Mouse (Mus musculus) kidney, postnatal 0 days (tissue): ENCODE measurements around the gene Qrich1. TPM values are rescaled to one million over a fixed set of nuclear protein-coding genes. Genes with fewer than 3 reads are reported as not detected.
A peak's percentile ranks its signal among the peaks of the same experiment; 100 is the strongest.

Experiments used
- ATAC-seq: fragments of 200-750 bp; cut with Nextera tagmentation; replicated peaks from 2 replicates; pipeline ENCODE4 v1.8.0; 2017; ENCODE audit warnings: low read depth, moderate number of reproducible peaks, moderate TSS enrichment, moderate library complexity; ENCODE audit not compliant: low FRiP score
- DNase-seq: peaks from one replicate; pipeline ENCODE4 v3.0.0-alpha.2; 2016; ENCODE audit warnings: low spot score
- H3K27ac ChIP-seq: fragments of 300-500 bp; sonication (generic); 2 replicates; pipeline ENCODE4 v1.5.1; 2014; ENCODE audit warnings: mild to moderate bottlenecking
- H3K27me3 ChIP-seq: fragments of 300-500 bp; sonication (generic); 2 replicates; pipeline ENCODE4 v1.6.1; 2014; ENCODE audit warnings: low read length, mixed read lengths; ENCODE audit not compliant: insufficient read depth
- H3K36me3 ChIP-seq: fragments of 300-500 bp; sonication (generic); 2 replicates; pipeline ENCODE4 v1.6.1; 2014; ENCODE audit warnings: low read length, mixed read lengths; ENCODE audit not compliant: insufficient read depth
- H3K4me1 ChIP-seq: fragments of 300-500 bp; sonication (generic); replicated peaks from 2 replicates; pipeline ENCODE4 v1.6.1; 2014; ENCODE audit warnings: antibody characterized with exemption, low read length, mixed read lengths; ENCODE audit not compliant: insufficient read depth
- H3K4me2 ChIP-seq: fragments of 300-500 bp; sonication (generic); 2 replicates; pipeline ENCODE4 v1.6.1; 2014; ENCODE audit warnings: mild to moderate bottlenecking, low read length, moderate library complexity, mixed read lengths
- H3K4me3 ChIP-seq: fragments of 300-500 bp; sonication (generic); replicated peaks from 2 replicates; pipeline ENCODE4 v1.5.1; 2014; ENCODE audit warnings: low read depth, low read length
- H3K9ac ChIP-seq: fragments of 300-500 bp; sonication (generic); 2 replicates; pipeline ENCODE4 v1.6.1; 2014; ENCODE audit warnings: low read depth, low read length
- H3K9me3 ChIP-seq: fragments of 300-500 bp; sonication (generic); replicated peaks from 2 replicates; pipeline ENCODE4 v1.6.1; 2016; ENCODE audit warnings: low read length, inconsistent platforms, mixed read lengths
- CTCF ChIP-seq: IDR thresholded peaks from 2 replicates; pipeline ENCODE4 v1.5.1; 2016; ENCODE audit warnings: antibody characterized with exemption, low read depth, mild to moderate bottlenecking, moderate library complexity
- WGBS: fragments of 180-500 bp; shearing (Covaris S2); extraction: QIAGEN DNeasy Blood & Tissue Kit; methylation state at CpG from one replicate; pipeline ENCODE4 v1.1.7; 2014; 5-methylcytosine and 5-hydroxymethylcytosine counted together
- polyA plus RNA-seq: library from polyadenylated mRNA; unstranded; fragments of >200 nt; fragmentation: Nextera tagmentation; extraction: Ambion mirVana; gene quantifications from 2 replicates; pipeline ENCODE4 v1.2.1, GENCODE M21; 2015

Gene Qrich1
- polyA plus RNA-seq, 1 experiment from 2014 or later = 87.2 TPM

GRCm38 (mm10) chr9:108506901-108507300 lies 9.7 kb upstream of the Qrich1 start:
- whole genome bisulfite sequencing = 89% methylated on average over 7 of the region's 7 CpGs
- peak overlapping the region; percentile 85 for H3K27ac ChIP-seq
- peaks cover 10% of the 10 kb centered on the region for H3K4me1 ChIP-seq
- H3K9ac ChIP-seq = no peak overlapping the region
- H3K9me3 ChIP-seq = no peaks in the 10 kb centered on the region
- no peak overlapping the region for H3K4me3 ChIP-seq
- no peaks in the 10 kb centered on the region for H3K27me3 ChIP-seq
- H3K4me2 ChIP-seq = peak overlapping the region; percentile 66
- H3K36me3 ChIP-seq = peaks cover 16% of the 10 kb centered on the region
- no peak for TF ChIP-seq CTCF
- DNase-seq (no peak), ATAC-seq (no peak)

GRCm38 (mm10) chr9:108507619-108508434 lies 8.8 kb upstream of the Qrich1 start, which contains the start of gene Qars:
Gene Qars, plus strand, starts transcription at chr9:108507706.
- WGBS = under 1% methylated on average over 37 of the region's 37 CpGs
- peaks cover 24% of the 10 kb centered on the region for H3K36me3 ChIP-seq
- peak; percentile 96 for ATAC-seq

GRCm38 (mm10) chr9:108508776-108509175 lies 7.8 kb upstream of the Qrich1 start:
- H3K9me3 ChIP-seq = no peaks in the 10 kb centered on the region
- H3K36me3 ChIP-seq = peaks cover 29% of the 10 kb centered on the region
- DNase-seq (no peak), ATAC-seq (no peak)
- H3K4me1 ChIP-seq = peaks cover 10% of the 10 kb centered on the region
- no peak for TF ChIP-seq CTCF
- peak overlapping the region; percentile 58 for H3K4me3 ChIP-seq
- peak overlapping the region; percentile 73 for H3K9ac ChIP-seq
- no peaks in the 10 kb centered on the region for H3K27me3 ChIP-seq
- H3K4me2 ChIP-seq = peak overlapping the region; percentile 66
- H3K27ac ChIP-seq = no peak overlapping the region
- WGBS = 86% methylated on average over 7 of the region's 7 CpGs

More at GRCm38 (mm10) chr9:108507619-108508434, 8.8 kb upstream of the Qrich1 start, which contains the start of gene Qars:
- Histone ChIP-seq H3K4me1 (peaks cover 10% of the 10 kb centered on the region), H3K4me3 (peak within 1 kb of the TSS; percentile 58), H3K4me2 (peak within 1 kb of the TSS; percentile 66), H3K27me3 (no peaks in the 10 kb centered on the region), H3K27ac (peak within 1 kb of the TSS; percentile 85), H3K9me3 (no peaks in the 10 kb centered on the region), H3K9ac (peak within 1 kb of the TSS; percentile 73)
- TF ChIP-seq CTCF = no peak
- DNase-seq = peak; percentile 99

GRCm38 (mm10) chr9:108517253-108517930 lies 786 bp downstream of the Qrich1 start:
- Histone ChIP-seq H3K4me1 (no peaks in the 10 kb centered on the region), H3K4me2 (peak overlapping the region; percentile 81), H3K27me3 (no peaks in the 10 kb centered on the region), H3K27ac (peak overlapping the region; percentile 99), H3K36me3 (peaks cover 30% of the 10 kb centered on the region), H3K9me3 (no peaks in the 10 kb centered on the region), H3K4me3 (peak overlapping the region; percentile 83), H3K9ac (peak overlapping the region; percentile 98)
- WGBS = under 1% methylated on average over 69 of the region's 95 CpGs
- no peak for TF ChIP-seq CTCF
- DNase-seq = peak; percentile 80
- peak; percentile 67 for ATAC-seq

GRCm38 (mm10) chr9:108517931-108518332 lies 1.3 kb downstream of the Qrich1 start:
- 0% methylated on average over 13 of the region's 13 CpGs for WGBS
- peak; percentile 16; the same call in 1 of the 2 replicates for ATAC-seq
- no peak for TF ChIP-seq CTCF

GRCm38 (mm10) chr9:108521604-108522003 lies 5.0 kb downstream of the Qrich1 start:
- Histone ChIP-seq H3K4me1 (no peaks in the 10 kb centered on the region), H3K36me3 (0 out of 2 replicates have a peak, but pooled peaks cover 7% of the 10 kb centered on the region), H3K4me3 (no peak overlapping the region), H3K27ac (no peak overlapping the region), H3K9me3 (no peaks in the 10 kb centered on the region), H3K9ac (no peak overlapping the region), H3K4me2 (no peak overlapping the region), H3K27me3 (no peaks in the 10 kb centered on the region)
- 80% methylated on average over 2 of the region's 2 CpGs for WGBS
- DNase-seq (no peak), ATAC-seq (no peak)
- TF ChIP-seq CTCF = no peak

More at GRCm38 (mm10) chr9:108517931-108518332, 1.3 kb downstream of the Qrich1 start:
- Histone ChIP-seq H3K27me3 (no peaks in the 10 kb centered on the region), H3K36me3 (peaks cover 25% of the 10 kb centered on the region), H3K4me2 (peak overlapping the region; percentile 81), H3K4me3 (peak overlapping the region; percentile 83), H3K27ac (peak overlapping the region; percentile 99), H3K9ac (peak overlapping the region; percentile 98), H3K9me3 (no peaks in the 10 kb centered on the region), H3K4me1 (no peaks in the 10 kb centered on the region)
- peak; percentile 77 for DNase-seq
